In the genomic region with DNA sequence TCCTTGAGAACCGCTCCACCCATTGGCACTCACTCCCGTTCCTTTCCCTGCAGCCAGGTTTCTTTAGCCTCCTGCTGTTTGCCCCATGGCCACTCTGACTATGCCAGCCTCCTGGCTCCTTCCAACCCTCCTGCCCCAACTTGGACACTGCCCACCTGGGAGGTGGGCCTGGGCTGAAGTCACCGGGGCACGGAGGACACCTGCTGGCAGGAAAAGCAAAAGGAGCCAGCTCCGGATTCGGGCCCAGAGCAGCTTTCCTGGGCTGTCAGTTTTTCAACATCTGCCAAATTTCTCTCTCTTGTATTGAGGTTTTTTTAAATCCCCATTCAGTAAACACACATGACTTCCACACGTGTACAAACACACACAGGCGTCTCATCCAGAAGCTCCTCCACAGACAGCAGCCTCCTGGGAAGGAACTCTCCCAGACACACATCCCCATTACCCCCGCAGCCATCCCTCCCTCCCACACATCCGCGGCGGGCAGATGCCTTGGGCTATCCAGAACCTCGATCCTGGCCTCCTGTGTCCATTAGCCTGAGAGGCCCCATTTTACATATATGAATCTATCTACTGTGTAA, we compare ENCODE assay signal across 10 mouse cellular contexts. TPM values are rescaled to one million over a fixed set of nuclear protein-coding genes. Genes with fewer than 3 reads are reported as not detected.
A peak's percentile ranks its signal among the peaks of the same experiment; 100 is the strongest.
DNase-seq lines count a peak whose midpoint lies in the region; ATAC-seq and TF ChIP-seq lines count a peak whose summit lies in the region.
"Had no signal": no experiment of that assay in that cellular context is flagged by ENCODE, and none has a peak within 500 bp of the region (broad histone marks: within the 10 kb centered on the region; RNA-seq: fewer than 3 reads in every experiment).

No protein-coding gene starts in this region.

- DNase-seq in ovary, adult 18-20 months (ENCODE audit: low spot score): peak; percentile 41
- no peak for DNase-seq in ovary, postnatal 14 days (ENCODE audit: low spot score)
- DNase-seq in heart, postnatal 0 days (ENCODE audit: low spot score): no peak
- peak; percentile 43 to 58 for DNase-seq in layer of hippocampus, postnatal 10 days (ENCODE audit: low spot score in 2 of 2)
- peak; percentile 51 to 57 for DNase-seq in lung, postnatal 4 days
- no peak for DNase-seq in thymus, adult 18-20 months

- no peaks in the 10 kb centered on the region for H3K27me3 ChIP-seq in embryonic facial prominence, embryonic 12.5 days
- no peaks in the 10 kb centered on the region for H3K27me3 ChIP-seq in heart, postnatal 0 days (ENCODE audit: control insufficient read depth, insufficient read depth, low read length)
- no peaks in the 10 kb centered on the region for H3K27me3 ChIP-seq in stomach, embryonic 14.5 days (ENCODE audit: control insufficient read depth, insufficient read depth, low read length)
- H3K27me3 ChIP-seq: Patski had no signal

- TF ChIP-seq CTCF in heart, postnatal 0 days (IDR thresholded peaks at IDR 0.05; ENCODE audit: low read depth): peak; percentile 54

- H3K36me3 ChIP-seq in embryonic facial prominence, embryonic 12.5 days: peaks cover 10% of the 10 kb centered on the region; the same call in 1 of the 2 replicates
- H3K36me3 ChIP-seq in heart, postnatal 0 days (replicated peaks; ENCODE audit: control insufficient read depth, insufficient read depth, low read length): no peaks in the 10 kb centered on the region
- no peaks in the 10 kb centered on the region for H3K36me3 ChIP-seq in stomach, embryonic 14.5 days (ENCODE audit: control insufficient read depth, insufficient read depth, low read length)

- peak overlapping the region; percentile 84 for H3K4me2 ChIP-seq in embryonic facial prominence, embryonic 12.5 days (replicated peaks)
- peak overlapping the region; percentile 67 for H3K4me2 ChIP-seq in heart, postnatal 0 days (ENCODE audit: low read depth, low read length)
- H3K4me2 ChIP-seq in stomach, embryonic 14.5 days (replicated peaks; ENCODE audit: low read depth, low read length): peak overlapping the region; percentile 48

- 0 out of 2 replicates have a peak, but pooled peaks have one; percentile 14 for ATAC-seq in embryonic facial prominence, embryonic 12.5 days (ENCODE audit: insufficient number of reproducible peaks, insufficient read depth, low FRiP score, low TSS enrichment)
- no peak for ATAC-seq in heart, postnatal 0 days (ENCODE audit: insufficient read depth, low read depth)
- no peak for ATAC-seq in stomach, embryonic 14.5 days (ENCODE audit: insufficient number of reproducible peaks, insufficient read depth, low FRiP score, low read depth)
- ATAC-seq: Patski had no signal

- peak overlapping the region; percentile 50 for H3K4me3 ChIP-seq in embryonic facial prominence, embryonic 12.5 days
- peak overlapping the region; percentile 50 for H3K4me3 ChIP-seq in heart, postnatal 0 days (ENCODE audit: low read depth, low read length)
- H3K4me3 ChIP-seq in stomach, embryonic 14.5 days (ENCODE audit: low read depth, low read length): peak overlapping the region; percentile 37

- no peaks in the 10 kb centered on the region for H3K9me3 ChIP-seq in embryonic facial prominence, embryonic 12.5 days
- H3K9me3 ChIP-seq in heart, postnatal 0 days (replicated peaks; ENCODE audit: control insufficient read depth, low read length): no peaks in the 10 kb centered on the region
- no peaks in the 10 kb centered on the region for H3K9me3 ChIP-seq in stomach, embryonic 14.5 days (ENCODE audit: control insufficient read depth, low read depth, low read length)

- no peak overlapping the region for H3K27ac ChIP-seq in embryonic facial prominence, embryonic 12.5 days
- H3K27ac ChIP-seq in heart, postnatal 0 days (ENCODE audit: low read depth): no peak overlapping the region
- no peak overlapping the region for H3K27ac ChIP-seq in stomach, embryonic 14.5 days (ENCODE audit: low read length)

- peak overlapping the region; percentile 65 for H3K9ac ChIP-seq in embryonic facial prominence, embryonic 12.5 days
- H3K9ac ChIP-seq in heart, postnatal 0 days (replicated peaks; ENCODE audit: low read depth, low read length): peak overlapping the region; percentile 9; the same call in 1 of the 2 replicates
- no peak overlapping the region for H3K9ac ChIP-seq in stomach, embryonic 14.5 days (replicated peaks; ENCODE audit: low read depth, low read length)

- WGBS in embryonic facial prominence, embryonic 12.5 days: 6% methylated on average over 13 of the region's 13 CpGs
- WGBS in heart, postnatal 0 days: 11% methylated on average over 13 of the region's 13 CpGs
- 11% methylated on average over 13 of the region's 13 CpGs for WGBS in stomach, embryonic 14.5 days

- no peak for TF ChIP-seq EP300 in heart, postnatal 0 days (IDR thresholded peaks at IDR 0.05; ENCODE audit: low read depth)

- H3K4me1 ChIP-seq in embryonic facial prominence, embryonic 12.5 days: peaks cover 25% of the 10 kb centered on the region
- peaks cover 9% of the 10 kb centered on the region; the same call in 1 of the 2 replicates for H3K4me1 ChIP-seq in heart, postnatal 0 days (ENCODE audit: control insufficient read depth, insufficient read depth)
- H3K4me1 ChIP-seq in stomach, embryonic 14.5 days (ENCODE audit: control insufficient read depth, insufficient read depth, low read length): peaks cover 10% of the 10 kb centered on the region

RNA-seq across cellular contexts. Expression of a gene that starts 2.4 kb away (rescaled TPM):
- polyA plus RNA-seq in embryonic facial prominence, embryonic 12.5 days (2016; fragmentation: Nextera tagmentation; extraction: Ambion mirVana): 42.9 and 43.9 TPM in 2 replicates
- total RNA-seq in heart, postnatal 0 days (2014; rRNA removed; ENCODE audit: low replicate concordance): 14.2 and 21.9 TPM in 2 replicates
- polyA plus RNA-seq in heart, postnatal 0 days (2015; fragmentation: Nextera tagmentation; extraction: Ambion mirVana): 12.1 and 12.7 TPM in 2 replicates
- 10 to 100 TPM in 1 of 2 experiments, 1 to 10 TPM in 1; 8.0 to 11.1 TPM for total RNA-seq in layer of hippocampus, postnatal 10 days (2021)
- 27.5 and 29.6 TPM in 2 replicates for polyA plus RNA-seq in stomach, embryonic 14.5 days (2014; fragmentation: Nextera tagmentation; extraction: Ambion mirVana)

RNA-seq across cellular contexts. Expression of a gene that starts 5.9 kb away (rescaled TPM):
- polyA plus RNA-seq in embryonic facial prominence, embryonic 12.5 days (2016; fragmentation: Nextera tagmentation; extraction: Ambion mirVana): 82.2 and 84.7 TPM in 2 replicates
- total RNA-seq in heart, postnatal 0 days (2014; rRNA removed; ENCODE audit: low replicate concordance): 10.8 and 65.6 TPM in 2 replicates
- polyA plus RNA-seq in heart, postnatal 0 days (2015; fragmentation: Nextera tagmentation; extraction: Ambion mirVana): 101 and 102 TPM in 2 replicates
- 10 to 100 TPM; 14.2 to 14.3 TPM for total RNA-seq in layer of hippocampus, postnatal 10 days (2021)
- 73.5 and 74.5 TPM in 2 replicates for polyA plus RNA-seq in stomach, embryonic 14.5 days (2014; fragmentation: Nextera tagmentation; extraction: Ambion mirVana)
- total RNA-seq: neutrophil, adult 5-6 weeks had no signal

Comparison
In these comparisons a context has a peak if more than half of its experiments do, and no peak if none do; other contexts are left out.
1. DNase-seq: peak in ovary, adult 18-20 months (single experiment), layer of hippocampus, postnatal 10 days (2 of 2) and lung, postnatal 4 days (2 of 2); none in ovary, postnatal 14 days (single experiment), heart, postnatal 0 days (single experiment) and thymus, adult 18-20 months (0 of 2).
2. Peak in every context shown above with its lines, with median percentiles within 50 percentile points of each other: H3K4me2 ChIP-seq and H3K4me3 ChIP-seq.